Mouse (Mus musculus): ENCODE measurements around the gene Ccz1. TPM values are rescaled to one million over a fixed set of nuclear protein-coding genes. Genes with fewer than 3 reads are reported as not detected.
A peak's percentile ranks its signal among the peaks of the same experiment; 100 is the strongest.

The Ccz1 gene
- total RNA-seq, 4 experiments from 2014 or later, result 39.1 to 44.3 (median 40.7) TPM

- peak; percentile 41 to 89 for DNase-seq (ENCODE audit: low spot score in 2 of 2)
Observed at GRCm38 (mm10) chr5:143943231-143944125, 71.2 kb downstream of the Ccz1 start.

GRCm38 (mm10) chr5:143941588-143941987 is 73.1 kb downstream of the Ccz1 start:
- DNase-seq (ENCODE audit: low spot score in 2 of 2), result no peak

Other genes starting within 250 kb of the Ccz1 start
- gene Eif2ak1, start 197.1 kb downstream of the Ccz1 start, total RNA-seq (2022), result 10 to 100 TPM; 42.9 to 43.6 (median 43.3) TPM
- gene Ankrd61, start 117.2 kb downstream of the Ccz1 start, total RNA-seq (2022), result under 1 TPM in 1 of 4 experiments, not detected in 3; 0.24 TPM
- gene Aimp2, start 105.0 kb downstream of the Ccz1 start, total RNA-seq (2022), result 10 to 100 TPM; 27.6 to 32.1 (median 29.9) TPM
- 10 to 100 TPM; 18.2 to 22.7 (median 21.7) TPM for gene Pms2, start 104.9 kb downstream of the Ccz1 start, total RNA-seq (2022)
- 1 to 10 TPM in 3 of 4 experiments, under 1 TPM in 1; 0.91 to 2.3 (median 1.6) TPM for gene Gm42421, start 86.7 kb downstream of the Ccz1 start, total RNA-seq (2022)
- 1 to 10 TPM; 4.0 to 6.2 (median 5.0) TPM for gene Rsph10b, start 81.8 kb downstream of the Ccz1 start, total RNA-seq (2022)
- gene Ocm, start 11.8 kb upstream of the Ccz1 start, total RNA-seq (2022), result 1 to 10 TPM; 1.0 to 2.6 (median 1.1) TPM
- 100 to 1,000 TPM; 133 to 154 (median 141) TPM for gene Lmtk2, start 85.6 kb upstream of the Ccz1 start, total RNA-seq (2022)
- gene Bhlha15, start 175.4 kb upstream of the Ccz1 start, total RNA-seq (2022), result under 1 TPM; 0.09 to 0.30 (median 0.16) TPM
- gene Tecpr1, start 208.7 kb upstream of the Ccz1 start, total RNA-seq (2022), result 10 to 100 TPM; 88.3 to 96.5 (median 92.1) TPM
- gene Bri3, start 229.6 kb upstream of the Ccz1 start, total RNA-seq (2022), result 10 to 100 TPM; 63.5 to 74.4 (median 72.5) TPM

Measured in left cerebral cortex, adult 8-10 months (tissue).